Mouse (Mus musculus) limb, embryonic 13.5 days (tissue): ENCODE data around the gene Nek8. TPM values are rescaled to one million over a fixed set of nuclear protein-coding genes. Genes with fewer than 3 reads are reported as not detected.
"Not testable (repeated sequence)": the region's sequence is repeated elsewhere in the genome, so short reads cannot be mapped to it uniquely, and the experiment has no call there.

Experiments used
- ATAC-seq: fragments of 200-750 bp; cut with Nextera tagmentation; 2 replicates; pipeline ENCODE4 v1.8.0; 2017; ENCODE audit warnings: low read depth, moderate number of reproducible peaks, moderate TSS enrichment; ENCODE audit not compliant: low FRiP score
- H3K27ac ChIP-seq: fragments of 300-500 bp; sonication (generic); 2 replicates; pipeline ENCODE4 v1.5.1; 2015; ENCODE audit warnings: inconsistent platforms, mild to moderate bottlenecking, moderate library complexity
- H3K27me3 ChIP-seq: fragments of 300-500 bp; sonication (generic); 2 replicates; pipeline ENCODE4 v1.6.1; 2015; ENCODE audit warnings: mild to moderate bottlenecking, inconsistent platforms
- H3K36me3 ChIP-seq: fragments of 300-500 bp; sonication (generic); 2 replicates; pipeline ENCODE4 v1.6.1; 2015; ENCODE audit warnings: inconsistent platforms, mild to moderate bottlenecking, moderate library complexity
- H3K4me1 ChIP-seq: fragments of 300-500 bp; sonication (generic); 2 replicates; pipeline ENCODE4 v1.6.1; 2015; ENCODE audit warnings: inconsistent platforms
- H3K4me2 ChIP-seq: fragments of 300-500 bp; sonication (generic); replicated peaks from 2 replicates; pipeline ENCODE4 v1.6.1; 2015; ENCODE audit warnings: inconsistent platforms, mild to moderate bottlenecking, moderate library complexity
- H3K4me3 ChIP-seq: fragments of 300-500 bp; sonication (generic); 2 replicates; pipeline ENCODE4 v1.5.1; 2015; ENCODE audit warnings: moderate library complexity, mild to moderate bottlenecking, inconsistent platforms
- H3K9ac ChIP-seq: fragments of 300-500 bp; sonication (generic); 2 replicates; pipeline ENCODE4 v1.6.1; 2015; ENCODE audit warnings: mild to moderate bottlenecking, inconsistent platforms
- H3K9me3 ChIP-seq: fragments of 300-500 bp; sonication (generic); 2 replicates; pipeline ENCODE4 v1.6.1; 2016; ENCODE audit warnings: inconsistent platforms
- WGBS: fragments of 180-500 bp; shearing (Covaris S2); methylation state at CpG from one replicate; pipeline ENCODE4 v1.1.7; 2015; 5-methylcytosine and 5-hydroxymethylcytosine counted together
- polyA plus RNA-seq: library from polyadenylated mRNA; unstranded; fragments of >200 nt; fragmentation: Nextera tagmentation; extraction: Ambion mirVana; gene quantifications from 2 replicates; pipeline ENCODE4 v1.2.1, GENCODE M21; 2015

Nek8 gene
- polyA plus RNA-seq, 1 experiment from 2014 or later, result 20.1 TPM

- H3K27me3 ChIP-seq, result no peaks in the 10 kb centered on the region
- no peak overlapping the region for H3K9ac ChIP-seq
- no peaks in the 10 kb centered on the region for H3K9me3 ChIP-seq
- no peak for ATAC-seq
- H3K4me1 ChIP-seq, result peaks cover 18% of the 10 kb centered on the region
- peaks cover 89% of the 10 kb centered on the region for H3K36me3 ChIP-seq
- H3K27ac ChIP-seq, result peak overlapping the region; percentile 53; the same call in 1 of the 2 replicates
- no peak overlapping the region for H3K4me2 ChIP-seq
- H3K4me3 ChIP-seq, result no peak overlapping the region
- 51% methylated on average over 9 of the region's 9 CpGs for WGBS
These were observed 23.9 kb downstream of the Nek8 start for GRCm38 (mm10) chr11:78152299-78153231.

- Histone ChIP-seq H3K4me2 (no peak overlapping the region), H3K4me1 (peaks cover 13% of the 10 kb centered on the region), H3K27ac (no peak overlapping the region), H3K9me3 (no peaks in the 10 kb centered on the region), H3K27me3 (no peaks in the 10 kb centered on the region), H3K9ac (no peak overlapping the region), H3K36me3 (peaks cover 89% of the 10 kb centered on the region), H3K4me3 (no peak overlapping the region)
- no peak for ATAC-seq
- WGBS, result 24% methylated on average over 1 of the region's 1 CpGs
These were observed 25.3 kb downstream of the Nek8 start for GRCm38 (mm10) chr11:78151161-78151560.

GRCm38 (mm10) chr11:78146707-78147543 is 29.6 kb downstream of the Nek8 start:
- H3K4me2 ChIP-seq, result no peak overlapping the region
- H3K9me3 ChIP-seq, result no peaks in the 10 kb centered on the region
- H3K36me3 ChIP-seq, result peaks cover 83% of the 10 kb centered on the region
- H3K27me3 ChIP-seq, result no peaks in the 10 kb centered on the region
- H3K4me3 ChIP-seq, result no peak overlapping the region
- no peak overlapping the region for H3K9ac ChIP-seq
- no peak for ATAC-seq
- no peaks in the 10 kb centered on the region for H3K4me1 ChIP-seq
- 88% methylated on average over 6 of the region's 6 CpGs for WGBS
- no peak overlapping the region for H3K27ac ChIP-seq

- WGBS, result 79% methylated on average over 5 of the region's 5 CpGs
- no peaks in the 10 kb centered on the region for H3K9me3 ChIP-seq
- H3K4me1 ChIP-seq, result no peaks in the 10 kb centered on the region
- H3K4me2 ChIP-seq, result no peak overlapping the region
- no peaks in the 10 kb centered on the region for H3K27me3 ChIP-seq
- no peak overlapping the region for H3K9ac ChIP-seq
- peaks cover 78% of the 10 kb centered on the region for H3K36me3 ChIP-seq
- H3K4me3 ChIP-seq, result no peak overlapping the region
- no peak overlapping the region for H3K27ac ChIP-seq
- ATAC-seq, result no peak
These were observed 30.3 kb downstream of the Nek8 start for GRCm38 (mm10) chr11:78146168-78146567.

GRCm38 (mm10) chr11:78143520-78143919 is 33.0 kb downstream of the Nek8 start:
- H3K4me2 ChIP-seq, result no peak overlapping the region
- H3K4me1 ChIP-seq, result no peaks in the 10 kb centered on the region
- no peak overlapping the region for H3K27ac ChIP-seq
- H3K36me3 ChIP-seq, result peaks cover 54% of the 10 kb centered on the region
- H3K27me3 ChIP-seq, result no peaks in the 10 kb centered on the region
- no peak overlapping the region for H3K4me3 ChIP-seq
- no peak overlapping the region for H3K9ac ChIP-seq
- no peaks in the 10 kb centered on the region for H3K9me3 ChIP-seq
- 85% methylated on average over 2 of the region's 2 CpGs for WGBS
- ATAC-seq, result no peak

- Histone ChIP-seq H3K9me3 (no peaks in the 10 kb centered on the region), H3K4me3 (no peak overlapping the region), H3K27me3 (no peaks in the 10 kb centered on the region), H3K4me2 (no peak overlapping the region), H3K27ac (no peak overlapping the region), H3K36me3 (peaks cover 28% of the 10 kb centered on the region), H3K9ac (no peak overlapping the region), H3K4me1 (no peaks in the 10 kb centered on the region)
- 76% methylated on average over 5 of the region's 5 CpGs for WGBS
- no peak for ATAC-seq
These were observed 35.8 kb downstream of the Nek8 start for GRCm38 (mm10) chr11:78140665-78141064.

- Histone ChIP-seq H3K9ac (no peak overlapping the region), H3K4me1 (0 out of 2 replicates have a peak, but pooled peaks cover 3% of the 10 kb centered on the region), H3K4me3 (no peak overlapping the region), H3K27ac (no peak overlapping the region), H3K36me3 (peaks cover 2% of the 10 kb centered on the region; the same call in 1 of the 2 replicates), H3K9me3 (no peaks in the 10 kb centered on the region), H3K4me2 (no peak overlapping the region), H3K27me3 (no peaks in the 10 kb centered on the region)
- 89% methylated on average over 3 of the region's 3 CpGs for WGBS
- no peak for ATAC-seq
These were observed 38.5 kb downstream of the Nek8 start for GRCm38 (mm10) chr11:78138023-78138422.

- Histone ChIP-seq H3K27me3 (no peaks in the 10 kb centered on the region), H3K4me3 (no peak overlapping the region), H3K4me1 (0 out of 2 replicates have a peak, but pooled peaks cover 3% of the 10 kb centered on the region), H3K9me3 (no peaks in the 10 kb centered on the region), H3K36me3 (no peaks in the 10 kb centered on the region), H3K27ac (no peak overlapping the region), H3K9ac (no peak overlapping the region), H3K4me2 (no peak overlapping the region)
- 83% methylated on average over 4 of the region's 4 CpGs for WGBS
- no peak for ATAC-seq
These were observed 38.9 kb downstream of the Nek8 start for GRCm38 (mm10) chr11:78137584-78137983.

- Histone ChIP-seq H3K4me3 (no peak overlapping the region), H3K4me2 (no peak overlapping the region), H3K9me3 (no peaks in the 10 kb centered on the region), H3K27me3 (no peaks in the 10 kb centered on the region), H3K4me1 (0 out of 2 replicates have a peak, but pooled peaks cover 3% of the 10 kb centered on the region), H3K9ac (no peak overlapping the region), H3K27ac (no peak overlapping the region), H3K36me3 (0 out of 2 replicates have a peak, but pooled peaks cover 7% of the 10 kb centered on the region)
- 65% methylated on average over 1 of the region's 1 CpGs for WGBS
- ATAC-seq, result no peak
These were observed 40.3 kb downstream of the Nek8 start for GRCm38 (mm10) chr11:78136132-78136531.

- H3K4me2 ChIP-seq, H3K27ac ChIP-seq, H3K9me3 ChIP-seq, H3K36me3 ChIP-seq, H3K4me1 ChIP-seq, ATAC-seq, H3K27me3 ChIP-seq, H3K9ac ChIP-seq, H3K4me3 ChIP-seq: not testable (repeated sequence)
- 89% methylated on average over 7 of the region's 7 CpGs for WGBS
These were observed 41.2 kb downstream of the Nek8 start for GRCm38 (mm10) chr11:78135314-78135713.

- WGBS, result 73% methylated on average over 3 of the region's 3 CpGs
- no peak overlapping the region for H3K4me3 ChIP-seq
- no peaks in the 10 kb centered on the region for H3K27me3 ChIP-seq
- H3K36me3 ChIP-seq, result 0 out of 2 replicates have a peak, but pooled peaks cover 7% of the 10 kb centered on the region
- H3K9ac ChIP-seq, result no peak overlapping the region
- no peak overlapping the region for H3K4me2 ChIP-seq
- H3K9me3 ChIP-seq, result no peaks in the 10 kb centered on the region
- no peak for ATAC-seq
- no peak overlapping the region for H3K27ac ChIP-seq
- 0 out of 2 replicates have a peak, but pooled peaks cover 3% of the 10 kb centered on the region for H3K4me1 ChIP-seq
These were observed 42.1 kb downstream of the Nek8 start for GRCm38 (mm10) chr11:78134344-78134743.

- Histone ChIP-seq H3K9ac (no peak overlapping the region), H3K27me3 (no peaks in the 10 kb centered on the region), H3K27ac (no peak overlapping the region), H3K4me3 (no peak overlapping the region), H3K4me2 (no peak overlapping the region), H3K36me3 (0 out of 2 replicates have a peak, but pooled peaks cover 7% of the 10 kb centered on the region), H3K9me3 (no peaks in the 10 kb centered on the region), H3K4me1 (0 out of 2 replicates have a peak, but pooled peaks cover 3% of the 10 kb centered on the region)
- ATAC-seq, result no peak
- WGBS, result 70% methylated on average over 6 of the region's 6 CpGs
These were observed 42.6 kb downstream of the Nek8 start for GRCm38 (mm10) chr11:78133915-78134314.
